Mouse (Mus musculus) neutrophil, adult 59 days (primary cell): Measurements from ENCODE around the gene Slc33a1. TPM values are rescaled to one million over a fixed set of nuclear protein-coding genes. Genes with fewer than 3 reads are reported as not detected.

ENCODE experiments used
- total RNA-seq, 2 experiments: library from RNA; stranded (reverse); gene quantifications; 1 replicate in 1 of 2; 2 replicates in 1 of 2; pipeline ENCODE4 v1.2.4; 2023

Slc33a1 gene
- 10 to 100 TPM; 11.0 to 11.1 TPM for total RNA-seq

GRCm38 (mm10) chr3:63964100-63964921, at the start of gene Slc33a1:
Slc33a1 (minus strand) TSS chr3:63964768.

DNA sequence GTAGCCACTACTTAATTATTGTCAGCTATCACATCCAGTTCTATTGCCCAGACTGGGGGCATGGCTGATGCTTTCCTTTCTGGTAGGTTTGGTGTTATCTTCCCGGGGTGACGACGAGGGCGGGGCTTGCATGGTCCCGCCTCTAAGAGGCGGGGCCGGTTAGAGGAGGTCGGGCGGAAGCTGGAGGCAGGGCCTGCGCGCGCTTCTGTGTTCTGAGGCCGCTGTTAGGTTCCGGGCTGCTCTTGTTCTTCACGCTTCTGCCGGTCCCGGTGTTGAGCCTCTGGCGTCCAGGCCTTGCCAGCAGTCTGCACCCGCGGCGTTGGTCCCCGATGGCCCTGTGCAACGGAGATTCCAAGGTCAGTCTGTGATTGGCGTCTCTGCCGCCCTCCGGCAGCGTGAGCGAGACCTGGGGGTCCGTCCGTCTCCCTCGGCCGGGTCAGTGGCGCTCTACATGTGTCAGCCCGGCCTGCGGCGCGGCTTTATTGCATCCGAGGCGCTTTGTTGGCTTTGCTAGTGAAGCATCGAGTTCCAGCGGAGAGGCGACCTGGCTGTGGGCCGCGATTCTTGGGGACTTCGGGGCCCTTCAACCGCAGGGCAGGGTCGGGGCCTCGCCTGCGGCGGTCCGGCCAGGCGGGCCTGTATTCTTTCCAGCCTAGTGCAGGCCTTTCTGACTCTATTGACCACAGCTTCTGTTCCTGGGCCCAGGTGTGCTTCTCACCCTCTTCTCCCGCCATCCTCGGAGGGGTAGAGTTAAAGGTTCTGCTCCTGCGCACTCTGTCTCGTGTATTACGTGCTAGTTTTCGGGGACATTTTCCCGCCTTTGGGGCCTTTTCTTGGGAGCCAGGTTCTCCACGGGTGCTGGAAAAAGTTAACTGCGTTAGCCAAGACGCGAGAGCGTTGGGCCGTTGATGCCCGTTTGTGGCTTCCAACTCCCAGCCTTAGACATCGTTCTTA, 11.7 kb upstream of the Slc33a1 start, which contains the start of gene Gmps:
TSS of gene Gmps (plus strand) at position 152 of the 954 bp plus-strand sequence.

DNA sequence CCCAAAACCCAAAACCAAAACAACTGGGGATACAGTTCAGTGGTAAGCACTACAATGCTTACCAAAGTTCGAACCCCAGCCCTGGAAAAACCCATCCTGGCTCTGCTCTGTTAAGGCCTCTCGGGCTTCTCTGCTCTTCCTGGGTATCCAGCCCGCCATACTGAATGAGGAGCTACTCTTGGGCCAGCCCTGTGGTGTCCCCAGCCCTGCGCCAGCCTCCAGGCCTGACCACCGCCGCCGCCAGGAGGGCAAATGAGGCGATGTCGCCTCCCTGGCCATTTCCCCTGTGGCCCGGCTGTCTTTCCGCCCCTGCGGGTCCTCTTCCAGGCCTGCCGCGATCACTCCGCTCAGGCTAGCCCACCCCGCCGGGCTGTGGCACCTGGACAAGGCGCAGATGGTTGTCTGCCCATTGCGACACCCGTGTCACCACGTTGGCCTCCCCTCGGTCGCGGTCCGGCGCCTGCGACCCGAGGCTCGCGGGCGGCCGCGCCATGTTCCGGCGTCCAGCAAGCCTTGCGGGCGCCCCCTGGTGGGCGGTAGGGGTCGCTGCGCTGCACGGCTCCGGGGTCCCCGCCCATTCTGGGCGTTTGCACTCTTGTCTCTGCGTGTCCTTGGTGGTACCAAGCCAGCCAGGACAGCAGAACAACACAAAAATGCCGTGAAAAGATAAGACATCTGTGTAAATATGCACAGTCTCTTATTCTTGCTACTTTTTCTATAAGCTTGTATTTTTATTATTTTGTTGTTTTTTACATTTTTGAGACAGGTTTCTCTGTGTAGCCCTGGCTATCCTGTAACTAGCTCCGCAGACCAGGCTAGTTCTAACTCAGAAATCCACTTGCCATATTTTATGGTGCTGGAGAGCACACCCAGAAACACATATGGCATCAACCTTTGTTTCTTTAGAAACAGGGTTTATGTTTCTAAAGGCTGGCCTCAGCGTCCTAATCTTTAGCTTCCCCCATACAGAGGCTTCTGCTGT, 35.4 kb downstream of the Slc33a1 start, which contains the start of gene E130311K13Rik:
TSS of gene E130311K13Rik (minus strand) at position 595 of the 982 bp plus-strand sequence.

GRCm38 (mm10) chr3:63899309-63899695, 65.3 kb downstream of the Slc33a1 start, which contains the start of gene Plch1:
Plch1 (minus strand) TSS chr3:63899472.

Other genes with a start within 250 kb of the Slc33a1 start
- gene Plch1, start 65.3 kb downstream of the Slc33a1 start, total RNA-seq, result under 1 TPM; 0.11 to 0.64 TPM
- 1 to 10 TPM in 1 of 2 experiments, under 1 TPM in 1; 0.82 to 2.1 TPM for gene E130311K13Rik, start 35.3 kb downstream of the Slc33a1 start, total RNA-seq
- gene Gmps, start 11.3 kb upstream of the Slc33a1 start, total RNA-seq, result 10 to 100 TPM in 1 of 2 experiments, 1 to 10 TPM in 1; 9.0 to 10.0 TPM
- not detected for gene Vmn2r1, start 116.8 kb upstream of the Slc33a1 start, total RNA-seq
- not detected for gene Vmn2r2, start 177.2 kb upstream of the Slc33a1 start, total RNA-seq